Mouse (Mus musculus) large intestine, adult 2 months (tissue): ENCODE measurements at regions not wholly inside any gene's neighbourhood (a gene's known extent, or its start where the extent isn't known, plus 50 kb on each side); places are given as distances from the start of the nearest gene placed in this dataset.

Source experiments
- DNase-seq: peaks from one replicate; pipeline ENCODE4 v3.0.0-alpha.2; 2012; ENCODE audit warnings: low read depth, low spot score
- WGBS: fragments of 180-500 bp; shearing (Covaris S2); methylation state at CpG from one replicate; pipeline ENCODE4 v1.1.7; 2018; 5-methylcytosine and 5-hydroxymethylcytosine counted together

DNA sequence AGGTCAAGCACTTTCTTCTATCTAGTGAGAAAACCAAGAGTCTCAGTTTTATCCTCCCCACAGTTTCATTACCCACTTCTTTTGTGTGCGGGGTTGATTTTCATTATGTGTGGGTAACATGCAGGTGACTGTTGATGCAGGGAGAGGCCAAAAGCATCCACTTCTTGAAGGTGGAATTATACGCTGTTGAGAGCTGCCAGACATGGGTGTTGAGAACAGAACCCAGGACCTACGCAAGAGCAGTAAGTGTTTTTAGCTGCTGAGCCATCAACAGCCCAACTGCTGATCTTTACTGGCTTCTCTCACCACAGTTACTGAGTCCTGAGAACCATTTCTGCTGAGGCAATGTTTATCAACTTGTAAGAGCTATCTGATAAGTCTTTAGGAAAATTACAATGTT, 272.4 kb upstream of the Hnrnpa3 start:
- no peak for DNase-seq
- WGBS: 91% methylated on average over 3 of the region's 3 CpGs

DNA sequence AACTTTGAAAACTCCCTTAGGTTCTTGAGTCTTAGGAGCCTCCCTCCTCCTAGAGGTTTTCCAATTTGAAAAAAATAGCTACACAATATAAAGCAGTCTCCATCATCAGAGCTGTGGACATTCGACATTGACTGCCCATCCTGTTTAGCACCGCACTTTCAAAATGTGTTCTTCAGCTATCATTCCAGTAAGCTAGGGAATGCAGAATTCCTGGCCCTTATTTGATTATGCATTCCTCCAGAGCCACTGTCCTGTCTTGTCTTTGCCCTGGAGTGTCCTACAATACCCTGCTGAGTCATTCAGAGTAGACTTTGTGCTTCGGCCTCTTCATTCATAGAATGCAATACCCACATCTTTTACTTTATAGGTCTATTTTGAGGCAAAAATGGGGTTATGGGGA, 267.0 kb upstream of the Hnrnpa3 start:
- WGBS: 83% methylated on average over 3 of the region's 3 CpGs
- DNase-seq: no peak

DNA sequence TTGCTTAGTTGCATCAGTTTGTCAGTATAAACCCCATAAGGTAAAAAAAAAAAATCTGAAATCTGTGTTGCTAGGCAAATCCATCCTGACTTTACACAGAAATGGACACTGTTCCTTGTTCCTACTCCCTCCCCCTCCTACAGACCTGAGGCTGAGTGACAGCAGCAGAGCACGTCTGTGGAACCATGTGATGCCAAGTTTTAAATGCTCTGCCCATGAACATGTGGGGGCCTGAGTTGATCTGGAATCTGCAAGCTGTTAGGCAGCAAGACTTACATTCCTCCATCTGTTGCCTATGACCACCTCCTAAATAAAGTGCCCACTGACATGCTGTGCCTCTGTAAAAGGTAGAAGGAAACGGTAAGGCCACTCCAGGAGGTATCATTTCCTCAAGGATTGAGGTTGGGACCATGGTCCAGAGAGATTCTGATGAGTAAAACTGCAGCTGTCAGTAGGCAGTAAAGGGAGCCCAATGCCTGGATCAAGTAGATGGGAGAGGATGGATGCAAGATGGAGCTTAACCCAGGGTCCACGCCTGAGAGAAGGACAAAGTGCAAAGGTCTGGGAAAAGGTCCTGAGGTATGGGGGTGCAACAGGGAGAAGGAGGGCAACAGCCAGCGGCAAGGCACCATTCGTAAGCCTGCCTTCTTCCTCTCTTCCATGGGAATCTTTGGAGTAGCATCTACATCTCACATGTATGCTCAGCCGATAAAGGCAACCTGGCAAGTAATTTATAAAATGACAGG, 264.0 kb upstream of the Hnrnpa3 start:
- 84% methylated on average over 6 of the region's 6 CpGs for WGBS
- no peak for DNase-seq

DNA sequence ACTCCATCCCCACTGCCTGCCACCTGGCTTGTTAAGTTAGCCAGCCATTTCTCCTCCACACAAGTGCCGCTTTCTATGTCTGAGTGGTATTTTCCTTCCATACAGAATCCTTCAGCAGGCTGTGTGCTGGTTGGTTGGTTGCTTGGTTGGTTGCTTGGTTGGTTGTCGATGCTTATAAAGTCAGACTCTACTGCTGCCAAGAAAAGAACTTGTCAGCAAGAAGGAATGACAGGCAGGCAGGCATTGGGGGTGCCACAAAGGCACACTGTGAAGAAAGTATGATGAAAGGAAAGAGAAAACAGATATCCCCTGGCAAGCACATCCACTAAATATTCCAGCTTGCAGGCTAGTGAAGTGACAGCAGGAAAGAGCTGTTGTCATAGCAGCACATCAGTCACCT, 263.0 kb upstream of the Hnrnpa3 start:
- WGBS: 79% methylated on average over 2 of the region's 2 CpGs
- no peak for DNase-seq

DNA sequence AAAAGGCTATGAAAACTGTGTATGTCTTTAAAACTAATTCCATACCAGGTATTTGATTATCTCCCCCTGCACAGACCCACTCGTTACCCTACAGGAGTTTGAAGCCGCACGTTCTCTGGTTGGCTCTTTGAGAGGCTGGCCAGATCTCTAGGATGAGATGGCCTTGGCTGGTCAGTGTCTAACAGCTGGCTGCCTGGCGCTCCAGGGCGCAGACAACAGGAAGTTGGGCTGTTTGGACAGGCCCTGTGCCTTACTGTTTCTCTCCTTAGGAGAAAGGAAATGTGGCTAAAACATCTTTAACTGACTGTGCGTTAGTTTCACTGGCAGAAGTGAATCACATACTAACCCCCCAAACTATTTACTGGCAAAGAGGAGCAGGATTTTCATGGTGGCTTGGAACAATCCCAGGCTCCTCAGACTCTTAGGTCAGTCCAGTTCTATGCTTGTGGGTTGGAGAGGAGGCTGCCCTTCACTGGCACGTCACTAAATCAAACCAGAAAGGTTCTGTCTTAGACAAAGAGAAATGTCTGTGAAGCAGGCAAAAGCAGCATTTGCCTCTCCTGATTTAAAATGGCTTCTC, 258.7 kb upstream of the Hnrnpa3 start:
- 68% methylated on average over 7 of the region's 7 CpGs for WGBS

DNA sequence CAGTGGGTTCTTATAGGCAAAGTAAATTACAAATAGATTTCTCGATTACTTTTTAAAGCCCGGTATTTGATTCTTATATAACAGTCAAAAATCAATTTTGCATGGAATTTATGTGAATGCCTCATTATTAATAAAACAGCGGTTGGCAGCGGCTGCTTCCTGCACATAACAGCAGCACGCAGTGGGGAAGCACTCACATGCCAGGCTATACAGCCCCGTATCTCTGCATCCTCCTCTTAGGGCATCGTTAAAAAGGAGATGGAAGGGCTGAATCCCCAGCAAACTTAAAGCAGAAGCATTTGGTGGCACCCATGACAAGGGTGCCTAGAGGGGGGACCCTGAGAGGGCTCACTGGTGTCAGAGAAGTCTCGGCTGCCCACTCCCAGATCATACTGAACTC, 255.3 kb upstream of the Hnrnpa3 start:
- DNase-seq: no peak
- 83% methylated on average over 8 of the region's 8 CpGs for WGBS

More for the DNA sequence above, 258.7 kb upstream of the Hnrnpa3 start:
- no peak for DNase-seq

DNA sequence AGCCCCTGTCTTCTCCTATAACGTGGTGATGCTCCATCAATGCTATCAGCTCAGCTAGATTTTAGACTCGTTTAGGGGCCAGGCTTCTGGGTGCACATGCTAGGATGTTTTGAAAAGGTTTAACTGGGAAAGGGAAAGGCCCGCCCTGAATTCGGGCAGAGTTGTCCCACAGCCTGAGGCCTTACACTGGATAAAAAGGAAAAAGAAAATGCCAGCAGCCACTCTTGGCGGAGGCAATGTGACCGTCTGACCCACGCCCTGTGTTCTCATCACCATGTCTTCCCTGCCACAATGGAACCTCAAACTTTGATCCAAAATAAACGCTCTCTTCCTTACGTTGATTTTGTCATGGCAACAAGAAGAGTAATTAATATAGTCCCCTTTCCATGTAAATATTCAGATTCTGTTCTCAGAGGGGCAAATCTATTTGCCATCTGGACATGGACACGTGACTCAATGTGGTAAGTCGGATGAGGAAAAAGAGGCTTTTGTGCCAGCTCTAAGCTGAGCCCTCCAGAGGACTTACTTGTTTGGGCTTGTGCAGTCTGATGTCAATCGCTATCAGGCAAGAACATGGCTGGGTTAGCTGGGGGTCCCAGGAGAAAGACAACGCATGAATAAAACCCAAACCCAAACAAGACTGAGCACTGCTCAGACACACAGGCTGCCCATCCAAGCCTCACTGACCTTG, 253.4 kb upstream of the Hnrnpa3 start:
- WGBS: 82% methylated on average over 13 of the region's 13 CpGs
- no peak for DNase-seq

DNA sequence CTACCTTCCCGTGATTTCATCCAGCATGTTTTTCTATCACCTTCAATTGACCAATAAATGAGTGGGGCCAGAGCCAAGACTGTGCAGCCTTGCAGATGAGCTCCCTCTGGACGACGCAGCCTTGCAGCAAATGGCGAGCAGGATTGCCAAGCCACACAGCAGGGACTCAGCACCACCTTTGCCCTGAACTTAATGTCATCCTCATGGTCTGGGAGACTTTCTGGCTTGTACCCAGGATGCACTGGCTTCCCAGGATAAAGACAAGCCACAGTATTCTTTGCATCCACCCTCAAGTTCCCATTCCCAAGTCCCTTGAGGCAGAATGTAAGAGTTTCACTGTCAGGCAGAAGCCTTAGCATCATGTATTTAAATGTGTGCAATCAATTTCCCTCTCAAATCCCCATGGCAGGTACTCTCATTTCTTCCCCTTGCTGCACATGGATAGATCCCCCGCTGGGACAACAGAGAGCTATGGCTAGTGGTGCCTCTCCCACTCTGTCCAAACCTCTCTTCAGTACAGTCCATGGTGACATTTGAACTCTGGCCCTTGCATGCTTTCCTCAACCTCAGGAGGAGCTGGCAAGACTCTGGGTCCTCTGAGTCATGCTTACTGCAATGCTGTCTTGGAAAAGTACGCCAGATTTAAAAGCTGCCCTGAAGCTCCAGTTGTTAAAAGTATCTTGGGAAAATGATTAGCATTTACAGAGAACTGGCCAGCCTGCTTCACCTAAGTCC, 252.2 kb upstream of the Hnrnpa3 start:
- 60% methylated on average over 6 of the region's 6 CpGs for WGBS
- no peak for DNase-seq

DNA sequence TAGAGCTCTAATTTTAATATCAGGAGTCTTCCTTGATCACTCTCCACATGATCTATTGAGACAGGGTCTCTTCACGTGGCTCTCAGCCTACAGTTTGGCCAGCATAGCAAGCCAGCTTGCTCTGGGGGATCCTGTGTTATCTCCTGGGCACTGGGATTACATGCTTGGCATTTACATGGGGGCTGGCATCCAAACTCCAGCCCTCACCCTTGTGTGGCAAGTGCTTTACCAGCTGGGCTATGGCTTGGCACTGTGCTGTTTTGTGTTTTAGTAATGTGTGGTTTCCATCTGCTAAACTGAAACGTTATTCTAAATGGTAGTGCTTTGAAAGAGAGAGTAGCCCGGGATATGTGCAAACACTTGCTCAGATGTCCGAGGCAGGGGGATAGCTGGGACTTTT, 251.5 kb upstream of the Hnrnpa3 start:
- 69% methylated on average over 4 of the region's 4 CpGs for WGBS
- DNase-seq: no peak

DNA sequence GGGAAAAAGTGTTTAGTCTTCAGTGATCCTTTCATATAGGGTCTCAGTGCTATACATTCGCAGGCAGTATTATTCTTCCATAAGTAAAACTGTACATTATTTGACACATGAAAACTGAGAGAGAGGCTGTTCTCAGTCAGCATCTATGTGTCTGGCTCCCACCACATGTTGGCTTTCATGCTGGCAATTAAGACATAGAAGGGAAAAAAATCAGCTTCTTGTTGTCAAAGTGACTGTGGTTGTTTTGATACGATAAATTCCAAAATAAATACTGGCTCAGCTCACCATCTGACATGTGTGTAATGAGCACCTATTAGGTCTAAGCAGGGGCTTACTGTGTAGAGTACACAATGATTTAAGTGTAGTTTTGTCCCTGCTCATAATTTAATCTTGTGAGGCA, 251.0 kb upstream of the Hnrnpa3 start:
- WGBS: 88% methylated on average over 2 of the region's 2 CpGs
- no peak for DNase-seq

DNA sequence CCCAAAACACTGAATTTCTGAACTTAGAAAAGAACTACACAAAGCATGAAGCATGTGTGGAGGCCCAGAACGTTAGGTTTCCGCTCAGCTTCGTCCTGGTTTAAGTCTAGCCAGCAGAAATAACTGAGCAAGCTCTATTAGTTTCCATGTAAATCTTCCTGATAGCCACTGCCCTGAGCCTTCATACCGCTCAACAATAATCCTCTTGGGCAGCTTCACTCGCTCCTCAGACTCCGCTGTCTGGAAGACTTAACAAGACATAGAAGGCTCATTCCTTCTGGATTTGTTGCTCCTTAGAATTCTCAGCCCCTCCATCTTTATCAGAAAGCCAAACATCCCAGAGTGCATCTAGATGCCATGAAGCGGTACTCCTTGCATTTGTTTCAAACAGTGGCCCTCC, 249.3 kb upstream of the Hnrnpa3 start:
- whole genome bisulfite sequencing: 89% methylated on average over 7 of the region's 7 CpGs
- DNase-seq: no peak

DNA sequence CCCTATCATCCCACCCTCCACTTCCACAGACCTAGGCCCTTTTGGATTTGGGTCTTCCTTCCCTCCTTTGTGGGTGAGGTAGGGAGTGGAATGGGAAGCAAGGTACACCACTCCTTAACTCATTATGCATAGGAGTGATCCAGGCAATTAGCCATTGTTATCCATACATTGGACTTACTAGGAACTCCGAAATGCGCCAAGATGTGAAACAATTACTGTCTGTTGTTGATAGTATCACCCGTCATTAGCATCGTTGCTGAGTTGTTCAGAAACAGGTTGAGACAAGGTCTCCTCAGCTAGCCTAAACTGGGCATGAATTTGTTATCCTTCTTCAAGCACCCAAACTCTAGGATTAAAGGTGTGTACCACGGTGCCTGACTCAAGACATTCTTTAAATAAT, 246.3 kb upstream of the Hnrnpa3 start:
- no peak for DNase-seq
- WGBS: 93% methylated on average over 5 of the region's 5 CpGs

DNA sequence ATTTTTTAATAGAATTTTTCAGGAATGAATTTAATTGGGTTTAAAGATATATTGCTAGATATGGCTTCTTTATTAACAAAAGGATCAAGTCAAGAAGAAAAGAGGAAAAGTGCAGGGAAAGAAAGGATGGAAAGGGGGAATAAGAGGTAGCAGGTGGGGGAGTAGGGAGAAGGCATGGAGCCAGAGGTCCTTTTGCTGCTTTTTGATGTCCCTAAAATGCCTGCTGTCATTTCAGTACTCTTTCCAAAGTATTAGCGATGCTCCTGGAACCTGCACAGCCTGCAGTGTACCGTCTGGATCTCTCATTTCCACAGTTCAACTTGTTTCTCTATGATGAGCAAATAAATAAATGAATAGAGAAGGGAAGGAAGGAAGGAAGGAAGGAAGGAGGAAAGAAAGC, 240.4 kb upstream of the Hnrnpa3 start:
- DNase-seq: no peak
- 95% methylated on average over 2 of the region's 2 CpGs for WGBS

DNA sequence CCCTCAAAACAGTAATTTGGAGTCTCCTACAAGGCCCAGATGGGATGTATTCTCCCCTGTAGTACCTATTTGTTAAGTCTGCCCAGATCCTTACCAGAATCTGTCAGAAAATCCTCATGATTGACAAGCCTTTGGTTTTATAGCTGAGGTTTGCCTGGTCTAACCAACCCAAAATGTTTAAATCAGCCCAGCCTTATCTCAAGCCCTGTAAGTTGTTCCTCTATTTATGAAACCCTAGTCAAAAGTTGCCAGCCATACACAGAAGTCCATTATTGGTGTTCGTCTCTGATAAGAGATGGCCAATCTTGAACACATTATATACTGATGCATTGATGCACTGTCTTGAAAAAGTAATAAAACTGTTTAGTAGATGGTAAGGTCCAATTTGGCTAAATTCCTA, 239.9 kb upstream of the Hnrnpa3 start:
- 97% methylated on average over 1 of the region's 1 CpGs for WGBS
- DNase-seq: no peak

DNA sequence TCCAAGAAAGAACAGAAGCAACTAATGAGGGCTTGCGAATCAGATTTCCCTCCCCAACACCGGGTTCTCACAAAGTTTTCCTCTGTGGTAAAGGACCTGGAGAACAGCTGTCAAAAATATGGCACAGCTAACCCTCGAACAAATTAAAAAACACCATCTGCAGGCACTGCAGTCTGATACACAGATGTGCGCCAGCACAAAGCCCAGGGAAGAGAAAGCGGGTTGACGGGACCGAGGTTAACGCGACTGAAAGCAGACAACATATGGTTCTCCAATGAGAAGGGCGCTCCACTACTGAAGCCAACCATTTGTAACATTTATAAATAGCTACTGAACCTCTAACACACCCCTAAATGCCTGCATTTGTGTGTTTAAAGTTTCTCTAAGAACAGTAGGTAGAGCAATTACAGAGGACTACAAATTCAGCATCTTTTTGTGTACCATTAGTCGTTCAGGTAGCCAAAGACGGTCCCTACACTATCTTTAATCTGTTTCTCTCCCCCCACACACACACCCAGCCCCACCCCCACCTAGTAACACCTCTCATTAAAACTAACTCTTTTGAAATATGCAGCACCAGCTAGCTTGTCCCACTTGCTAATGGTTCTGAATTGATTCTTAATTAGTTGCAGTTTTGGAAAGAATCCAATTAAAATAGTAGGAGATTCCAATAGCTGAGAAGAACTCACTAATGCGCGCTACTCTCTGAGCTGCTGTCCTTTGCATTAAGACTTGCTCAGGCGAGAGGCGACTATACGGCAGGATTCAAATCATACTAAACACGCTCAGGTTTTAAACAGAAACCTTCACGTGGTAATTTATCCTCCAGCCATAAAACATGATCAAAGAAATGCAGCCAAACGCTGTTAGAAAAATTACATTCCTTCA, 236.0 kb upstream of the Hnrnpa3 start:
- WGBS: 49% methylated on average over 20 of the region's 20 CpGs
- no peak for DNase-seq

DNA sequence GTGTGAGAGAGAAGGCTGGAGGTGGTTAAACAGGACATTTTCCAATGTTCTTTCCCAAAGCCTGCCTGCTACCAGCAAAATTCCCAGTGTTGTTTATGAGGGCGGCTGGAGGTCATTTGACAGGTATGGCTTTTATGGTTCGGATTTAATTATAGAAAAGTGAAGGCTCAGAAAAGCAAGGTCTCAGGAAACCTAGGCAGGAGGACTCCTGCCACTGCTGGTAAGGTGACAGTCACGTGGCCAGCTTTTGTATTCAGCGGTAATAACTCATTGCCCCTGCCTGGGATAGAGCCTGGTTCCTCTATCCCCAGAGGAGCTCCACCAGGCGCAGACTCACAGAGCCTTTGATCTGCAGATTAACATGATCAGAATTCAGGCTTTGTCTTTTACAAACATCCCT, 235.2 kb upstream of the Hnrnpa3 start:
- 27% methylated on average over 5 of the region's 5 CpGs for WGBS

DNA sequence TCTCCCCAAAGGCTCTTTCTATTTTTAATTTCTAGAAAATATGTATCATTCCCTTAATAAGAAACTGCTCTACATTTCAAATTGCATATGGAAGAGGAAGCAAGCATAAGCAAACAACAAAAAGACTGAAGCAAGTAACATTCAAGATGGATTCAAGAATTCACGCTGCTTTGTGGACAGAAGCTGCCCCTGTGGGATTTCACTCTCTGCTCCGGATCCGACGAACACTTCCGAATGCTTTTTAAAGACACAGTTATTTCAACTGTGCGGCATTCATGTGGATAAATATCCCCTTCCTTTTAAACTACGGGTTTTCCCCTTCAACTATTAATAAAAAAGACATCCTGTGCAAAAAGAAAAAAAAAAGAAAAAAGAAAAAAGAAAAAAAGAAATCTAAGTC, 234.7 kb upstream of the Hnrnpa3 start:
- no peak for DNase-seq
- WGBS: 65% methylated on average over 7 of the region's 7 CpGs

More for the DNA sequence above, 235.2 kb upstream of the Hnrnpa3 start:
- no peak for DNase-seq

DNA sequence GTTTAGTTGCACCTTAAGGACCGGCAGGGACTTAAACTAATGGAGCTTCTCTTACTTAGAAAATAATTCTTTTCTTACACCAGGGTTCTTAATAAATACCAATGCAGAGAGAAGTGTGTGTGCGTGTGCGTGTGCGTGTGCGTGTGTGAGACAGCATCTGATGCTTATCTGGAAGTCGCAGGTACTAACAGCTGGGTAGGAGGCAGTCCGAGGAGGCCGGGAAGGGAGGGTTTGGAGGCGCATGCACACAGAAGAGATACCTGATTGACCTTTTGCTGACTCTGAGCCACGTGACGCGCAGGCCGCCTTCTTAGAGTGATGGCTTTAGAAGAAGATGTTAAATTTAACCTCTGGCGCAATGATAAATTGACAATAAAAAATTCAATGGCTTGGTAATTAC, 234.2 kb upstream of the Hnrnpa3 start:
- DNase-seq: no peak

DNA sequence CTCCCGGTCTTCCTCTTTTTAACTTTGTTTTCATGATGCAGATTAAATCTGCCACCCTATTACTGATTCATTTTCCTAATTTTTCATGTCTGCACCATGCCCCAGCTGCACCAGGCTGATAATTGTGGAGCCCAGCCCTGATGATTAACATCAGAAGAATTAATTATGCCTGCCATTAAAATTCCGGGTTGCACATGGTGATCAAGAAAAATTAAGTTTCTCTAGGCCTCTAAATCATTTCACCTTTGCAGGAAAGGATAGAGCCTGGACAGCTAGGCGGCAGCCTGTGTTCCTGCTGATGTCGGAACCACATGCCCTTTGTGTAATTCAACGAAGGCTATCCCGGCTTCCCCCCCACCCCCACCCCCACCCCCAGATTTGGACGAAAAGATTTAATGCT, 233.7 kb upstream of the Hnrnpa3 start:
- no peak for DNase-seq
- 80% methylated on average over 7 of the region's 7 CpGs for WGBS

More for the DNA sequence above, 234.2 kb upstream of the Hnrnpa3 start:
- WGBS: 82% methylated on average over 14 of the region's 14 CpGs
